ENCODE assay signal across 9 mouse cellular contexts in genomic region chr2:150023873-150024339, GRCm38 (mm10).
DNase-seq lines count a peak whose midpoint lies in the region; ATAC-seq lines count a peak whose summit lies in the region.
"Had no signal": no experiment of that assay in that cellular context is flagged by ENCODE, and none has a peak within 500 bp of the region (broad histone marks: within the 10 kb centered on the region; RNA-seq: fewer than 3 reads in every experiment).

No protein-coding gene starts in this region.

- H3K4me2 ChIP-seq in forebrain, embryonic 11.5 days (ENCODE audit: low read depth, low read length, severe bottlenecking), result no peak overlapping the region
- no peak overlapping the region for H3K4me2 ChIP-seq in hindbrain, embryonic 11.5 days (replicated peaks; ENCODE audit: low read depth, low read length)

- no peak overlapping the region for H3K4me3 ChIP-seq in forebrain, embryonic 11.5 days (ENCODE audit: low read depth, low read length)
- no peak overlapping the region for H3K4me3 ChIP-seq in forebrain, embryonic 10.5 days
- no peak overlapping the region for H3K4me3 ChIP-seq in hindbrain, embryonic 11.5 days (ENCODE audit: low read depth, low read length)

- no peaks in the 10 kb centered on the region for H3K9me3 ChIP-seq in forebrain, embryonic 11.5 days (ENCODE audit: control insufficient read depth, low read length)
- H3K9me3 ChIP-seq in forebrain, embryonic 10.5 days, result no peaks in the 10 kb centered on the region
- H3K9me3 ChIP-seq in hindbrain, embryonic 11.5 days (ENCODE audit: control insufficient read depth, low read length), result no peaks in the 10 kb centered on the region

- H3K4me1 ChIP-seq in forebrain, embryonic 11.5 days (replicated peaks; ENCODE audit: control insufficient read depth, insufficient read depth, low read length), result no peaks in the 10 kb centered on the region
- H3K4me1 ChIP-seq in forebrain, embryonic 10.5 days, result peaks cover 7% of the 10 kb centered on the region; the same call in 1 of the 2 replicates
- no peaks in the 10 kb centered on the region for H3K4me1 ChIP-seq in hindbrain, embryonic 11.5 days (replicated peaks; ENCODE audit: control insufficient read depth, insufficient read depth, low read length)

- H3K27ac ChIP-seq in forebrain, embryonic 11.5 days (ENCODE audit: low read depth, low read length), result no peak overlapping the region
- no peak overlapping the region for H3K27ac ChIP-seq in forebrain, embryonic 10.5 days
- no peak overlapping the region for H3K27ac ChIP-seq in hindbrain, embryonic 11.5 days (ENCODE audit: low read depth, low read length)
- H3K27ac ChIP-seq: liver, embryonic 14.5 days had no signal

- ATAC-seq in forebrain, embryonic 11.5 days (replicated peaks; ENCODE audit: low FRiP score), result peak; percentile 96
- peak; percentile 93 for ATAC-seq in hindbrain, embryonic 11.5 days (ENCODE audit: low FRiP score)

- no peak overlapping the region for H3K9ac ChIP-seq in forebrain, embryonic 11.5 days (ENCODE audit: low read length)
- no peak overlapping the region for H3K9ac ChIP-seq in hindbrain, embryonic 11.5 days (ENCODE audit: low read depth, low read length)
- H3K9ac ChIP-seq: liver, embryonic 14.5 days had no signal

- 2% methylated on average over 2 of the region's 2 CpGs for WGBS in forebrain, embryonic 11.5 days
- WGBS in forebrain, embryonic 10.5 days, result 17% methylated on average over 2 of the region's 2 CpGs
- WGBS in hindbrain, embryonic 11.5 days, result 6% methylated on average over 2 of the region's 2 CpGs

- H3K36me3 ChIP-seq in forebrain, embryonic 11.5 days (ENCODE audit: control insufficient read depth, insufficient read depth, low read length), result no peaks in the 10 kb centered on the region
- H3K36me3 ChIP-seq in forebrain, embryonic 10.5 days (replicated peaks), result no peaks in the 10 kb centered on the region
- no peaks in the 10 kb centered on the region for H3K36me3 ChIP-seq in hindbrain, embryonic 11.5 days (ENCODE audit: control insufficient read depth, insufficient read depth, low read length)

- H3K27me3 ChIP-seq in forebrain, embryonic 11.5 days (ENCODE audit: control insufficient read depth, insufficient read depth, low read length), result no peaks in the 10 kb centered on the region
- no peaks in the 10 kb centered on the region for H3K27me3 ChIP-seq in forebrain, embryonic 10.5 days (ENCODE audit: poor library complexity, severe bottlenecking)
- H3K27me3 ChIP-seq in hindbrain, embryonic 11.5 days (ENCODE audit: control insufficient read depth, insufficient read depth, low read length), result no peaks in the 10 kb centered on the region

- DNase-seq in forebrain, embryonic 11.5 days (ENCODE audit: low spot score), result no peak
- DNase-seq in forebrain, embryonic 10.5 days (ENCODE audit: extremely low spot score, low spot score), result no peak
- peak; percentile 42 to 54 for DNase-seq in right cerebral cortex, postnatal 10 days (ENCODE audit: low spot score in 2 of 2)
- no peak for DNase-seq in right cerebral cortex, postnatal 14 days
- peak; percentile 59 for DNase-seq in hindbrain, embryonic 11.5 days (ENCODE audit: low spot score)
- DNase-seq in lung, postnatal 10 days, result peak; percentile 18
- DNase-seq in urinary bladder, adult 18-20 months (ENCODE audit: low spot score in 2 of 2), result no peak
- no peak for DNase-seq in urinary bladder, postnatal 25 days (ENCODE audit: low spot score)

Comparison
In these comparisons a context has a peak if more than half of its experiments do, and no peak if none do; other contexts are left out.
1. DNase-seq: peak in right cerebral cortex, postnatal 10 days (2 of 2), hindbrain, embryonic 11.5 days (single experiment) and lung, postnatal 10 days (single experiment); none in forebrain, embryonic 11.5 days (single experiment), forebrain, embryonic 10.5 days (single experiment), right cerebral cortex, postnatal 14 days (single experiment), urinary bladder, adult 18-20 months (0 of 2) and urinary bladder, postnatal 25 days (single experiment).